Mouse (Mus musculus): Measurements from ENCODE around the gene Lmtk3.

Lmtk3 gene

GRCm38 (mm10) chr7:45783511-45784091 lies at the start of gene Lmtk3:
Lmtk3 (plus strand) TSS chr7:45783738.
- peak; percentile 66 to 67 for DNase-seq (ENCODE audit: low spot score in 2 of 2)

GRCm38 (mm10) chr7:45739162-45739763 lies 44.3 kb upstream of the Lmtk3 start:
- DNase-seq (ENCODE audit: low spot score in 2 of 2), result peak; percentile 79 to 89

- no peak for DNase-seq (ENCODE audit: low spot score in 2 of 2)
Measured at GRCm38 (mm10) chr7:45739820-45740219, 43.7 kb upstream of the Lmtk3 start.

- DNase-seq (ENCODE audit: low spot score in 2 of 2), result no peak
Measured at GRCm38 (mm10) chr7:45741308-45741707, 42.2 kb upstream of the Lmtk3 start.

- DNase-seq (ENCODE audit: low spot score in 2 of 2), result peak; percentile 44 to 55
Measured at GRCm38 (mm10) chr7:45741777-45742176, 41.8 kb upstream of the Lmtk3 start.

GRCm38 (mm10) chr7:45742338-45742737 lies 41.2 kb upstream of the Lmtk3 start:
- DNase-seq (ENCODE audit: low spot score in 2 of 2), result peak; percentile 82 to 88

- DNase-seq (ENCODE audit: low spot score in 2 of 2), result peak; percentile 58 to 69
Measured at GRCm38 (mm10) chr7:45744387-45744786, 39.2 kb upstream of the Lmtk3 start.

GRCm38 (mm10) chr7:45746518-45746917 lies 37.0 kb upstream of the Lmtk3 start:
- no peak for DNase-seq (ENCODE audit: low spot score in 2 of 2)

GRCm38 (mm10) chr7:45747450-45747849 lies 36.1 kb upstream of the Lmtk3 start:
- no peak for DNase-seq (ENCODE audit: low spot score in 2 of 2)

- DNase-seq (ENCODE audit: low spot score in 2 of 2), result no peak
Measured at GRCm38 (mm10) chr7:45748110-45748509, 35.4 kb upstream of the Lmtk3 start.

GRCm38 (mm10) chr7:45749401-45749800 lies 34.1 kb upstream of the Lmtk3 start:
- peak in 1 of 2 experiments; percentile 29 for DNase-seq (ENCODE audit: low spot score in 2 of 2)

GRCm38 (mm10) chr7:45750162-45750561 lies 33.4 kb upstream of the Lmtk3 start:
- no peak for DNase-seq (ENCODE audit: low spot score in 2 of 2)

- DNase-seq (ENCODE audit: low spot score in 2 of 2), result no peak
Measured at GRCm38 (mm10) chr7:45755703-45756102, 27.8 kb upstream of the Lmtk3 start.

- peak; percentile 51 to 71 for DNase-seq (ENCODE audit: low spot score in 2 of 2)
Measured at GRCm38 (mm10) chr7:45759400-45759799, 24.1 kb upstream of the Lmtk3 start.

- DNase-seq (ENCODE audit: low spot score in 2 of 2), result no peak
Measured at GRCm38 (mm10) chr7:45760151-45760550, 23.4 kb upstream of the Lmtk3 start.

GRCm38 (mm10) chr7:45765995-45766394 lies 17.5 kb upstream of the Lmtk3 start:
- no peak for DNase-seq (ENCODE audit: low spot score in 2 of 2)

- no peak for DNase-seq (ENCODE audit: low spot score in 2 of 2)
Measured at GRCm38 (mm10) chr7:45766764-45767163, 16.8 kb upstream of the Lmtk3 start.

- DNase-seq (ENCODE audit: low spot score in 2 of 2), result no peak
Measured at GRCm38 (mm10) chr7:45767500-45767899, 16.0 kb upstream of the Lmtk3 start.

GRCm38 (mm10) chr7:45770427-45771082 lies 13.0 kb upstream of the Lmtk3 start:
- no peak for DNase-seq (ENCODE audit: low spot score in 2 of 2)

GRCm38 (mm10) chr7:45771101-45771500 lies 12.4 kb upstream of the Lmtk3 start:
- peak; percentile 76 to 91 for DNase-seq (ENCODE audit: low spot score in 2 of 2)

GRCm38 (mm10) chr7:45775237-45775636 lies 8.3 kb upstream of the Lmtk3 start:
- DNase-seq (ENCODE audit: low spot score in 2 of 2), result no peak

GRCm38 (mm10) chr7:45779081-45779641 lies 4.4 kb upstream of the Lmtk3 start:
- DNase-seq (ENCODE audit: low spot score in 2 of 2), result peak; percentile 90 to 94

- DNase-seq (ENCODE audit: low spot score in 2 of 2), result no peak
Measured at GRCm38 (mm10) chr7:45782271-45782670, 1.3 kb upstream of the Lmtk3 start.
